Mouse (Mus musculus) spleen, adult 2 months (tissue): Measurements from ENCODE around the gene Olfr943.

Experiments
- CTCF ChIP-seq: fragments of 200-500 bp; IDR thresholded peaks from 2 replicates; pipeline ENCODE4 v1.5.1; 2011; ENCODE audit warnings: mild to moderate bottlenecking, inconsistent platforms; ENCODE audit not compliant: insufficient read depth, insufficient read length, insufficient replicate concordance; ENCODE audit errors: extremely low read depth
- POLR2A ChIP-seq: fragments of 200-500 bp; IDR thresholded peaks from 2 replicates; pipeline ENCODE4 v1.6.1; 2011; ENCODE audit warnings: low read depth, low read length, inconsistent platforms

DNA sequence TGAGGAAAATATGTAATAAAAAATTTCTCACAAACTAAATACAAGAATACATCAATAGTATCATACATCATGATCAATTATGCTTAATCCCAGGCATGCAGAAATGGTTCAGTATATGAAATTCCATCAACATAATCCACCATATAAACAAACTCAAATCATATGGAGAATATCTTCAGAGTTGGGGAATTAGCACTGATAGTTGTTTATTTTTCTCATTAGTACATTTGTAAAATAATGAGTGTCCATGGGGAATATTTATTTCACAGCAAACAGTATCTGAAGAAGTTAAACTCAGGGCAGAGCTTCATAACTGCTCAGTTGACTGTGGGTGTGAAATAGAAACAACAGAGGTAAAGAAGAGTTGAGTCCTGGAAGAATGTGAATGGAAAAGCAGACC is 35.5 kb downstream of the Olfr943 start, which contains the start of gene Olfr944:
- TF ChIP-seq CTCF (no peak), POLR2A (no peak)
